7 mouse cellular contexts compared by ENCODE assay signal in genomic region chr4:83525690-83526055, GRCm38 (mm10). TPM values are rescaled to one million over a fixed set of nuclear protein-coding genes. Genes with fewer than 3 reads are reported as not detected.
DNase-seq lines count a peak whose midpoint lies in the region; ATAC-seq and TF ChIP-seq lines count a peak whose summit lies in the region.

No protein-coding gene starts in this region.

- peak overlapping the region; percentile 62; the same call in 1 of the 2 replicates for H3K9ac ChIP-seq in lung, postnatal 0 days (replicated peaks; ENCODE audit: low read depth)
- H3K9ac ChIP-seq in forebrain, embryonic 15.5 days (replicated peaks) = peak overlapping the region; percentile 52
- H3K9ac ChIP-seq in liver, embryonic 12.5 days = peak overlapping the region; percentile 83
- H3K9ac ChIP-seq in stomach, postnatal 0 days (ENCODE audit: low read length) = peak overlapping the region; percentile 77

- intact Hi-C loops in left cerebral cortex, postnatal 36 days (cut with DNase I) = loop anchor here (1.0 to 5.0 kb wide), 2 partner anchors 39 to 108 kb away; partner anchors contain the start of genes Psip1 and Snapc3

- H3K4me3 ChIP-seq in lung, postnatal 0 days (ENCODE audit: low read depth, low read length) = peak overlapping the region; percentile 82
- H3K4me3 ChIP-seq in brown adipose tissue, adult 24 weeks (ENCODE audit: insufficient read depth, low read depth, low read length) = peak overlapping the region; percentile 80
- H3K4me3 ChIP-seq in forebrain, embryonic 15.5 days = peak overlapping the region; percentile 56
- peak overlapping the region; percentile 87 for H3K4me3 ChIP-seq in liver, embryonic 12.5 days
- peak overlapping the region; percentile 80 for H3K4me3 ChIP-seq in stomach, postnatal 0 days (ENCODE audit: low read depth, low read length)

- H3K9me3 ChIP-seq in lung, postnatal 0 days (ENCODE audit: low read length) = no peaks in the 10 kb centered on the region
- H3K9me3 ChIP-seq in forebrain, embryonic 15.5 days = no peaks in the 10 kb centered on the region
- no peaks in the 10 kb centered on the region for H3K9me3 ChIP-seq in liver, embryonic 12.5 days (replicated peaks)
- no peaks in the 10 kb centered on the region for H3K9me3 ChIP-seq in stomach, postnatal 0 days (ENCODE audit: control insufficient read depth, low read length)

- no peaks in the 10 kb centered on the region for H3K27me3 ChIP-seq in lung, postnatal 0 days (replicated peaks; ENCODE audit: insufficient read depth, low read length)
- no peaks in the 10 kb centered on the region for H3K27me3 ChIP-seq in forebrain, embryonic 15.5 days
- no peaks in the 10 kb centered on the region for H3K27me3 ChIP-seq in liver, embryonic 12.5 days (replicated peaks)
- no peaks in the 10 kb centered on the region for H3K27me3 ChIP-seq in stomach, postnatal 0 days (ENCODE audit: control insufficient read depth, insufficient read depth, low read length)

- peak overlapping the region; percentile 80 for H3K27ac ChIP-seq in lung, postnatal 0 days (ENCODE audit: low read length)
- H3K27ac ChIP-seq in brown adipose tissue, adult 24 weeks (replicated peaks; ENCODE audit: low read depth, low read length) = no peak overlapping the region; the same call in 1 of the 2 replicates
- peak overlapping the region; percentile 100 for H3K27ac ChIP-seq in forebrain, embryonic 15.5 days (replicated peaks)
- peak overlapping the region; percentile 91 for H3K27ac ChIP-seq in liver, embryonic 12.5 days
- peak overlapping the region; percentile 82 for H3K27ac ChIP-seq in stomach, postnatal 0 days (replicated peaks)

- 1% methylated on average over 18 of the region's 18 CpGs for WGBS in lung, postnatal 0 days
- WGBS in forebrain, embryonic 15.5 days = 0% methylated on average over 18 of the region's 18 CpGs
- WGBS in liver, embryonic 12.5 days (ENCODE audit: insufficient replicate concordance) = under 1% methylated on average over 18 of the region's 18 CpGs
- under 1% methylated on average over 18 of the region's 18 CpGs for WGBS in stomach, postnatal 0 days

- no peaks in the 10 kb centered on the region for H3K4me1 ChIP-seq in lung, postnatal 0 days (ENCODE audit: insufficient read depth, low read depth, low read length)
- no peaks in the 10 kb centered on the region for H3K4me1 ChIP-seq in brown adipose tissue, adult 24 weeks (ENCODE audit: control insufficient read depth, insufficient read depth, insufficient read length, low read length)
- peaks cover 22% of the 10 kb centered on the region for H3K4me1 ChIP-seq in forebrain, embryonic 15.5 days
- peaks cover 42% of the 10 kb centered on the region for H3K4me1 ChIP-seq in liver, embryonic 12.5 days
- no peaks in the 10 kb centered on the region for H3K4me1 ChIP-seq in stomach, postnatal 0 days (replicated peaks; ENCODE audit: control insufficient read depth, insufficient read depth)

- no peak for TF ChIP-seq EP300 in lung, postnatal 0 days (IDR thresholded peaks at IDR 0.05)
- TF ChIP-seq EP300 in stomach, postnatal 0 days (optimal IDR thresholded peaks at IDR 0.05) = no peak

- no peak for TF ChIP-seq CTCF in lung, postnatal 0 days (IDR thresholded peaks at IDR 0.05)
- no peak for TF ChIP-seq CTCF in stomach, postnatal 0 days (IDR thresholded peaks at IDR 0.05; ENCODE audit: low read depth)

- peak overlapping the region; percentile 95 for H3K4me2 ChIP-seq in lung, postnatal 0 days (replicated peaks; ENCODE audit: low read depth, low read length)
- H3K4me2 ChIP-seq in forebrain, embryonic 15.5 days (replicated peaks) = peak overlapping the region; percentile 69
- peak overlapping the region; percentile 99 for H3K4me2 ChIP-seq in liver, embryonic 12.5 days
- H3K4me2 ChIP-seq in stomach, postnatal 0 days (replicated peaks; ENCODE audit: low read depth) = peak overlapping the region; percentile 91

- H3K36me3 ChIP-seq in lung, postnatal 0 days (ENCODE audit: insufficient read depth, low read length) = no peaks in the 10 kb centered on the region
- H3K36me3 ChIP-seq in forebrain, embryonic 15.5 days = no peaks in the 10 kb centered on the region
- no peaks in the 10 kb centered on the region for H3K36me3 ChIP-seq in liver, embryonic 12.5 days
- H3K36me3 ChIP-seq in stomach, postnatal 0 days (ENCODE audit: control insufficient read depth, insufficient read depth, low read length) = no peaks in the 10 kb centered on the region

- DNase-seq in lung, postnatal 0 days (ENCODE audit: low spot score) = peak; percentile 65
- DNase-seq in lung, postnatal 10 days = no peak
- no peak for DNase-seq in stomach, postnatal 0 days (ENCODE audit: low spot score)
- DNase-seq in left cerebral cortex, postnatal 36 days (ENCODE audit: low spot score in 2 of 2) = no peak

- ATAC-seq in lung, postnatal 0 days = peak; percentile 64
- peak; percentile 69; the same call in 1 of the 2 replicates for ATAC-seq in forebrain, embryonic 15.5 days (replicated peaks)
- peak; percentile 71 for ATAC-seq in liver, embryonic 12.5 days
- ATAC-seq in stomach, postnatal 0 days (ENCODE audit: low FRiP score, low TSS enrichment) = peak; percentile 75

RNA-seq across cellular contexts. Expression of gene Ccdc171, which starts 0.3 kb away (rescaled TPM):
- polyA plus RNA-seq in lung, postnatal 0 days (2015; fragmentation: Nextera tagmentation; extraction: Ambion mirVana) = 2.0 and 3.3 TPM in 2 replicates
- 0.71 and 1.6 TPM in 2 replicates for polyA plus RNA-seq in brown adipose tissue, adult 24 weeks (2012; ENCODE audit: insufficient read depth, insufficient read length, missing spikeins)
- polyA plus RNA-seq in forebrain, embryonic 15.5 days (2015; fragmentation: Nextera tagmentation; extraction: Ambion mirVana) = 5.5 and 5.7 TPM in 2 replicates
- 2.4 and 2.6 TPM in 2 replicates for polyA plus RNA-seq in liver, embryonic 12.5 days (2016; fragmentation: Nextera tagmentation; extraction: Ambion mirVana)
- polyA plus RNA-seq in stomach, postnatal 0 days (2015; fragmentation: Nextera tagmentation; extraction: Ambion mirVana) = 1.0 and 1.4 TPM in 2 replicates
- 1 to 10 TPM; 2.9 to 4.7 TPM for total RNA-seq in left cerebral cortex, postnatal 36 days (2021)

RNA-seq across cellular contexts. Expression of gene Psip1, which starts 39.4 kb away (rescaled TPM):
- 38.1 and 44.2 TPM in 2 replicates for polyA plus RNA-seq in lung, postnatal 0 days (2015; fragmentation: Nextera tagmentation; extraction: Ambion mirVana)
- polyA plus RNA-seq in brown adipose tissue, adult 24 weeks (2012; ENCODE audit: insufficient read depth, insufficient read length, missing spikeins) = 9.0 and 14.9 TPM in 2 replicates
- polyA plus RNA-seq in forebrain, embryonic 15.5 days (2015; fragmentation: Nextera tagmentation; extraction: Ambion mirVana) = 290 and 317 TPM in 2 replicates
- polyA plus RNA-seq in liver, embryonic 12.5 days (2016; fragmentation: Nextera tagmentation; extraction: Ambion mirVana) = 92.0 and 100.0 TPM in 2 replicates
- 31.1 and 36.5 TPM in 2 replicates for polyA plus RNA-seq in stomach, postnatal 0 days (2015; fragmentation: Nextera tagmentation; extraction: Ambion mirVana)
- 100 to 1,000 TPM; 180 to 201 TPM for total RNA-seq in left cerebral cortex, postnatal 36 days (2021)
